Mouse (Mus musculus) spleen, adult 10 weeks (tissue): ENCODE data around the gene Gm10061. TPM values are rescaled to one million over a fixed set of nuclear protein-coding genes. Genes with fewer than 3 reads are reported as not detected.

Source experiments
- polyA plus RNA-seq: library from polyadenylated mRNA; stranded (reverse); fragments of 350-450 nt; fragmentation: Illumina TruSeq; extraction: RNeasy Lipid Tissue Mini Kit (QIAGEN cat#74804); gene quantifications from one replicate; pipeline ENCODE4 v1.2.3, GENCODE M21; 2015; ENCODE audit warnings: low replicate concordance; ENCODE audit not compliant: insufficient read depth

Gm10061 gene
- polyA plus RNA-seq, result not detected

GRCm38 (mm10) chr16:89150786-89151185 lies at the start of gene Gm10061:
Gene Gm10061, plus strand, starts transcription at chr16:89151086.

GRCm38 (mm10) chr16:89140551-89140950 lies 10.3 kb upstream of the Gm10061 start, which contains the start of gene Gm6358:
Gene Gm6358, plus strand, starts transcription at chr16:89140851.

GRCm38 (mm10) chr16:89157652-89158051 lies 6.8 kb downstream of the Gm10061 start, which contains the start of gene Gm9789:
Gene Gm9789, plus strand, starts transcription at chr16:89157952.

GRCm38 (mm10) chr16:89169190-89169589 lies 18.3 kb downstream of the Gm10061 start, which contains the start of gene Gm7735:
Gene Gm7735, plus strand, starts transcription at chr16:89169490.

GRCm38 (mm10) chr16:89174435-89174834 lies 23.5 kb downstream of the Gm10061 start, which contains the start of gene 1110057P08Rik:
Gene 1110057P08Rik, plus strand, starts transcription at chr16:89174735.

Other genes starting within 250 kb of the Gm10061 start
- gene Krtap19-9b, start 218.8 kb upstream of the Gm10061 start, polyA plus RNA-seq, result not detected
- not detected for gene Krtap16-3, start 188.2 kb upstream of the Gm10061 start, polyA plus RNA-seq
- not detected for gene Krtap22-2, start 140.3 kb upstream of the Gm10061 start, polyA plus RNA-seq
- not detected for gene Gm10229, start 135.8 kb upstream of the Gm10061 start, polyA plus RNA-seq
- not detected for gene Krtap6-1, start 119.4 kb upstream of the Gm10061 start, polyA plus RNA-seq
- not detected for gene Gm10228, start 109.6 kb upstream of the Gm10061 start, polyA plus RNA-seq
- gene Krtap6-5, start 103.2 kb upstream of the Gm10061 start, polyA plus RNA-seq, result not detected
- gene 1110025L11Rik, start 87.1 kb upstream of the Gm10061 start, polyA plus RNA-seq, result not detected
- gene Krtap6-3, start 67.1 kb upstream of the Gm10061 start, polyA plus RNA-seq, result not detected
- not detected for gene Gm6358, start 10.2 kb upstream of the Gm10061 start, polyA plus RNA-seq
- not detected for gene Gm9789, start 6.9 kb downstream of the Gm10061 start, polyA plus RNA-seq
- not detected for gene Gm7735, start 18.4 kb downstream of the Gm10061 start, polyA plus RNA-seq
- gene 1110057P08Rik, start 23.6 kb downstream of the Gm10061 start, polyA plus RNA-seq, result not detected
- gene Krtap20-2, start 54.8 kb downstream of the Gm10061 start, polyA plus RNA-seq, result not detected